Mouse (Mus musculus): ENCODE data around the gene Gemin2.

- TF ChIP-seq CTCF (IDR thresholded peaks at IDR 0.05) (no peak), POLR2A (IDR thresholded peaks at IDR 0.05; ENCODE audit: insufficient read depth, low read depth, low read length) (no peak)
Measured at GRCm38 (mm10) chr12:59019891-59020290, 6.7 kb downstream of the Gemin2 start.
